Mouse (Mus musculus): ENCODE results near the gene Kcmf1.

- TF ChIP-seq POLR2A (IDR thresholded peaks at IDR 0.05; ENCODE audit: insufficient read depth, low read length) (no peak), CTCF (IDR thresholded peaks at IDR 0.05; ENCODE audit: low read depth, low read length) (no peak), EP300 (IDR thresholded peaks at IDR 0.05; ENCODE audit: insufficient read depth, low read depth, low read length) (no peak)
Observed at GRCm38 (mm10) chr6:72841986-72842502, 57.7 kb downstream of the Kcmf1 start.

All from ES-Bruce4 (cell line).